Mouse (Mus musculus): Measurements from ENCODE around the gene Tmem247. TPM values are rescaled to one million over a fixed set of nuclear protein-coding genes. Genes with fewer than 3 reads are reported as not detected.

Tmem247 gene
- total and polyA plus RNA-seq, 3 experiments = not detected

DNA sequence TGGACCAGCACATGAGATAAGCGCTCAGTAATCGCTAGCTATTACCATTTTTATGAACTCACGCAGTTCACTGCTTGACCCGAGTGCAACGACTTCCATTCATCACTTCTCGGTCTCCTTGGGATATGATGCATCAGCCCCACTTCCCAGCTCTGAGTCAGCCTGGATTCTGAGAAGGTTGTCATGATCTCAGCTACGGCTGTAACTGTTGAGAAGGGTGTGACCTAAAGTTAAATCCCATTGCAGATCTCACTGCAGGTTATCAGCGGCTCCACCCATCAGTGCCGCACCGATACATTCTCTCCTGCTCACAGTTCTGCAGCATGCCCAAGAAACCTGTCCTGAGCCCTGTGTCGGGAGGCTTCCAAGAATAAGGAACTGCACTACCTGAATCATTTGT lies 2.6 kb downstream of the Tmem247 start:
- Histone ChIP-seq H3K9me3 (replicated peaks) (peaks cover 29% of the 10 kb centered on the region), H3K36me3 (replicated peaks) (no peaks in the 10 kb centered on the region), H3K4me1 (ENCODE audit: insufficient read depth, low read depth, low read length) (no peaks in the 10 kb centered on the region), H3K4me3 (ENCODE audit: low read depth, low read length) (no peak overlapping the region), H3K27me3 (ENCODE audit: insufficient read depth, low read length) (peaks cover 3% of the 10 kb centered on the region; the same call in 1 of the 2 replicates)
- DNase-seq (ENCODE audit: low spot score) (no peak), ATAC-seq (ENCODE audit: extremely low read depth, insufficient number of reproducible peaks, low FRiP score, poor library complexity, severe bottlenecking) (no peak)
- no peak for TF ChIP-seq CTCF (IDR thresholded peaks at IDR 0.05; ENCODE audit: low read depth, low read length)
- TF ChIP-seq GATA1 (IDR thresholded peaks at IDR 0.05; ENCODE audit: borderline replicate concordance, low read length) = no peak
- no peak for TF ChIP-seq GATA2 (IDR thresholded peaks at IDR 0.05; ENCODE audit: borderline replicate concordance, low read depth, low read length)
- no peak for TF ChIP-seq TAL1 (conservative IDR thresholded peaks at IDR 0.05; ENCODE audit: low read depth, low read length)
- no peak for TF ChIP-seq POLR2AphosphoS5 (IDR thresholded peaks at IDR 0.05; ENCODE audit: insufficient replicate concordance, low read depth, low read length)

DNA sequence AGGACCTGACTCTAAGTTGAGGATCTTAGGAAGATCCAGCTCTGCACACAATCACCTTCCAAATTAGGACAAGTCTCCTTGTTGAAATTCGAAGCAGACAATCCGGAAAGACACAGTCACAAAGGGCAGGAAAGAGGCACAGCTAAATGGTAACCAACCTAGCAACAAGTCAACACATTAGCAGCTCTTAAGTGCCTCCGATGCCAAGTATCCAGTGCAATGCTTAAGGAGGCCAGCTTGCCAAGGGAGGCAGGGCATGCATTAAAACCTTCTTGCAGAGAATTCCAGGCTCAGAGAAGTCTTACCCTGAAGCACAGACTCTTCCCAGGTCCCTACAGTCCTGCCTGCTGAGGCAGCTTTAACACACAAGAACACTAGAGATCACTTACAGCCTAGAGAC lies 7.5 kb downstream of the Tmem247 start:
- Histone ChIP-seq H3K4me3 (ENCODE audit: low read depth, low read length) (no peak overlapping the region), H3K9me3 (replicated peaks) (peaks cover 25% of the 10 kb centered on the region), H3K36me3 (replicated peaks) (no peaks in the 10 kb centered on the region), H3K27me3 (ENCODE audit: insufficient read depth, low read length) (peaks cover 3% of the 10 kb centered on the region; the same call in 1 of the 2 replicates), H3K4me1 (ENCODE audit: insufficient read depth, low read depth, low read length) (no peaks in the 10 kb centered on the region)
- no peak for DNase-seq (ENCODE audit: low spot score)
- TF ChIP-seq CTCF (IDR thresholded peaks at IDR 0.05; ENCODE audit: low read depth, low read length) (no peak), GATA1 (IDR thresholded peaks at IDR 0.05; ENCODE audit: borderline replicate concordance, low read length) (no peak), TAL1 (conservative IDR thresholded peaks at IDR 0.05; ENCODE audit: low read depth, low read length) (no peak), GATA2 (IDR thresholded peaks at IDR 0.05; ENCODE audit: borderline replicate concordance, low read depth, low read length) (no peak), POLR2AphosphoS5 (IDR thresholded peaks at IDR 0.05; ENCODE audit: insufficient replicate concordance, low read depth, low read length) (no peak)
- no peak for ATAC-seq (ENCODE audit: extremely low read depth, insufficient number of reproducible peaks, low FRiP score, poor library complexity, severe bottlenecking)

DNA sequence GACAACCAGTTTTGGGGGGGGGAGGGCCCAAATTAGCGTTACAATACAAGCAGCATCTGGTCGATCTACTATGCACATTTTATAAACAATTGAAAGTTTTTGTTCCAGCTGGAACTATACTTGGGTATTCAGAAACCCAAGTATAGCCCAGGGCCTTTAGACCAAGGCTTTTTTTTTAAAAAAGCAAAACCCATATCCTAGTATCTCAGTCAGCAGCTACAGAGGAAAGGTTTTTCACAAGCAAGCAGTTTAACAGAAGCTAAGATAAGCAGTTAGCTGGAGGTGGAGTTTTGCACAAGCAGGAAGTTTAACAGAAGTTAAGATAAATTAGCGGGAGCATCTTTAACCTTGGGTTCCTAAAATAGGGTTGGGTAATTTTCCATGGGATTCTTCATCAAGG lies 9.7 kb downstream of the Tmem247 start:
- Histone ChIP-seq H3K4me1 (ENCODE audit: insufficient read depth, low read depth, low read length) (no peaks in the 10 kb centered on the region), H3K4me3 (ENCODE audit: low read depth, low read length) (no peak overlapping the region), H3K9me3 (replicated peaks) (peaks cover 29% of the 10 kb centered on the region), H3K27me3 (ENCODE audit: insufficient read depth, low read length) (peaks cover 3% of the 10 kb centered on the region; the same call in 1 of the 2 replicates), H3K36me3 (replicated peaks) (no peaks in the 10 kb centered on the region)
- no peak for ATAC-seq (ENCODE audit: extremely low read depth, insufficient number of reproducible peaks, low FRiP score, poor library complexity, severe bottlenecking)
- DNase-seq (ENCODE audit: low spot score) = no peak
- TF ChIP-seq POLR2AphosphoS5 (IDR thresholded peaks at IDR 0.05; ENCODE audit: insufficient replicate concordance, low read depth, low read length) (no peak), TAL1 (conservative IDR thresholded peaks at IDR 0.05; ENCODE audit: low read depth, low read length) (no peak), CTCF (IDR thresholded peaks at IDR 0.05; ENCODE audit: low read depth, low read length) (no peak)

GRCm38 (mm10) chr17:86929355-86929754 lies 12.2 kb downstream of the Tmem247 start:
- DNase-seq (ENCODE audit: low spot score) (no peak), ATAC-seq (ENCODE audit: extremely low read depth, insufficient number of reproducible peaks, low FRiP score, poor library complexity, severe bottlenecking) (no peak; the same call in 1 of the 2 replicates)
- TF ChIP-seq TAL1 (conservative IDR thresholded peaks at IDR 0.05; ENCODE audit: low read depth, low read length) (no peak), GATA2 (IDR thresholded peaks at IDR 0.05; ENCODE audit: borderline replicate concordance, low read depth, low read length) (no peak), CTCF (IDR thresholded peaks at IDR 0.05; ENCODE audit: low read depth, low read length) (no peak), POLR2AphosphoS5 (IDR thresholded peaks at IDR 0.05; ENCODE audit: insufficient replicate concordance, low read depth, low read length) (no peak), GATA1 (IDR thresholded peaks at IDR 0.05; ENCODE audit: borderline replicate concordance, low read length) (no peak)
- Histone ChIP-seq H3K36me3 (replicated peaks) (no peaks in the 10 kb centered on the region), H3K4me1 (ENCODE audit: insufficient read depth, low read depth, low read length) (no peaks in the 10 kb centered on the region), H3K4me3 (ENCODE audit: low read depth, low read length) (no peak overlapping the region), H3K27me3 (ENCODE audit: insufficient read depth, low read length) (peaks cover 3% of the 10 kb centered on the region; the same call in 1 of the 2 replicates), H3K9me3 (replicated peaks) (peaks cover 29% of the 10 kb centered on the region)

DNA sequence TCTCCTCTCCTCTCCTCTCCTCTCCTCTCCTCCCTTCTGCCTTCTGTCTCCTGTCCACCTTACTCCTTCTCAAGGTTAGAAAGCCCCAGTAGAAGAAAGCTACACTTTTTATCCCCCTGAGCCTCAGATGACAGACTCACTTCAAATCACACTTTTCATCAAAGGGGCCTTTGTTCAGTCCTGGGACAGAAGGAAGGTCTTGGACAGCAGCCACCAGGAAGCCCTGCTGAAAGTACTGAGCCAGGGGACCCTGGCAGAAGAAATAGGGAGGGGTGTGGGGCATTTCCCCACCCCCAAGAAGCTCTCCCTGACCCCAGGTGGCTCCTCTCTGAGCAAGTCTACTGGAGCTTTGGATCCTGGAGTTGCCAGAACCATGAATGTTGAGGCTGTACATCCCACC lies 12.8 kb downstream of the Tmem247 start:
- ATAC-seq (ENCODE audit: extremely low read depth, insufficient number of reproducible peaks, low FRiP score, poor library complexity, severe bottlenecking) (no peak), DNase-seq (ENCODE audit: low spot score) (no peak)
- TF ChIP-seq GATA2 (IDR thresholded peaks at IDR 0.05; ENCODE audit: borderline replicate concordance, low read depth, low read length) (no peak), CTCF (IDR thresholded peaks at IDR 0.05; ENCODE audit: low read depth, low read length) (no peak), GATA1 (IDR thresholded peaks at IDR 0.05; ENCODE audit: borderline replicate concordance, low read length) (no peak), TAL1 (conservative IDR thresholded peaks at IDR 0.05; ENCODE audit: low read depth, low read length) (no peak), POLR2AphosphoS5 (IDR thresholded peaks at IDR 0.05; ENCODE audit: insufficient replicate concordance, low read depth, low read length) (no peak)
- Histone ChIP-seq H3K36me3 (replicated peaks) (no peaks in the 10 kb centered on the region), H3K4me1 (ENCODE audit: insufficient read depth, low read depth, low read length) (no peaks in the 10 kb centered on the region), H3K4me3 (ENCODE audit: low read depth, low read length) (no peak overlapping the region), H3K9me3 (replicated peaks) (peaks cover 32% of the 10 kb centered on the region), H3K27me3 (ENCODE audit: insufficient read depth, low read length) (peaks cover 3% of the 10 kb centered on the region; the same call in 1 of the 2 replicates)

DNA sequence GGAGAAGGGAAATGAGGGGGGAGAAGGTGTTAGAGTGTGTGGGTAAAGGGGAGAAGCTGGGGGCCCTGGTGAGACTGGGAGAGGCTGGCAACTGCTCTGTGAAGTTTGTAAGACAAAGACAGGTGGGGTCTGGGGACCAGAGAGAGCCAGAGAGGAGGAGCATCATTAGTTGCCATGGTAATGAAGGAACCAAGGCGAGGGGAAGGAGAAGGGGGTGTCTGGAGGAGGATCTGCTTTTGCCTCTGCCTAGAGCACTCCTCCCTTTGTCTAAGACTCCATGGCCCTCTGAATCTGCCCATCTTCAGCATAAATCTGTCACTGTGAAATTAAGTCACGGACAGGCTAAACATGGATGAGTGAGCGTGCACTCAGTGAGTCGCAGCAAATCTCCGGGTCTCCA lies 15.7 kb downstream of the Tmem247 start:
- ATAC-seq (ENCODE audit: extremely low read depth, insufficient number of reproducible peaks, low FRiP score, poor library complexity, severe bottlenecking) (no peak), DNase-seq (ENCODE audit: low spot score) (no peak)
- no peaks in the 10 kb centered on the region for H3K36me3 ChIP-seq (replicated peaks)
- H3K4me3 ChIP-seq (ENCODE audit: low read depth, low read length) = no peak overlapping the region
- H3K4me1 ChIP-seq (ENCODE audit: insufficient read depth, low read depth, low read length) = no peaks in the 10 kb centered on the region
- H3K27me3 ChIP-seq (ENCODE audit: insufficient read depth, low read length) = no peaks in the 10 kb centered on the region
- TF ChIP-seq GATA2 (IDR thresholded peaks at IDR 0.05; ENCODE audit: borderline replicate concordance, low read depth, low read length) = no peak
- H3K9me3 ChIP-seq (replicated peaks) = peaks cover 33% of the 10 kb centered on the region

DNA sequence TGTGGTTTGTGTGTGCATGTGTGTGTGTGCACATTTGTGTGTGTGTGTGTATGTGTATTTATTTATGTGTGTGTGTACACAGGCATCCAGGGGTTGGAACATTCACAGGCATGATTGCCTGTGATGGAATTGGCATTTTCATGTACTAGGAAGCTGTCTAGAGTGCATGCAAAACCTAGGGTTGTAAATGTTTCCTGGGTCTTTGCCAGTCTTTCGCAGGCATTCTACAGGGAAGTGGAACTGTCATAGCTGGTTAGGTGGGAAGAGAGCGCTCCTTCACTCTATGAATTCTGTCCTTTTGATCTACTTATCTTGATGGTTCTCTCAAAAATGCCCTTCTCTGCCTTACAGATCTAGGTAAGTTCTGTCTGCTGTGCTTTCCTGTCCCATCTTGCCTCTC lies 19.9 kb downstream of the Tmem247 start:
- no peaks in the 10 kb centered on the region for H3K27me3 ChIP-seq (ENCODE audit: insufficient read depth, low read length)
- no peak for TF ChIP-seq CTCF (IDR thresholded peaks at IDR 0.05; ENCODE audit: low read depth, low read length)
- no peak for ATAC-seq (ENCODE audit: extremely low read depth, insufficient number of reproducible peaks, low FRiP score, poor library complexity, severe bottlenecking)
- H3K9me3 ChIP-seq (replicated peaks) = peaks cover 21% of the 10 kb centered on the region
- H3K4me1 ChIP-seq (ENCODE audit: insufficient read depth, low read depth, low read length) = no peaks in the 10 kb centered on the region
- H3K4me3 ChIP-seq (ENCODE audit: low read depth, low read length) = no peak overlapping the region
- DNase-seq (ENCODE audit: low spot score) = no peak
- H3K36me3 ChIP-seq (replicated peaks) = no peaks in the 10 kb centered on the region
